Mouse (Mus musculus) naive thymus-derived CD4-positive, alpha-beta T cell, adult 2 months (primary cell): ENCODE measurements around the gene 4930579G24Rik.
A peak's percentile ranks its signal among the peaks of the same experiment; 100 is the strongest.

Experiments used
- DNase-seq: peaks from one replicate; pipeline ENCODE4 v3.0.0-alpha.2; 2011; ENCODE audit warnings: low read depth

Gene 4930579G24Rik

DNA sequence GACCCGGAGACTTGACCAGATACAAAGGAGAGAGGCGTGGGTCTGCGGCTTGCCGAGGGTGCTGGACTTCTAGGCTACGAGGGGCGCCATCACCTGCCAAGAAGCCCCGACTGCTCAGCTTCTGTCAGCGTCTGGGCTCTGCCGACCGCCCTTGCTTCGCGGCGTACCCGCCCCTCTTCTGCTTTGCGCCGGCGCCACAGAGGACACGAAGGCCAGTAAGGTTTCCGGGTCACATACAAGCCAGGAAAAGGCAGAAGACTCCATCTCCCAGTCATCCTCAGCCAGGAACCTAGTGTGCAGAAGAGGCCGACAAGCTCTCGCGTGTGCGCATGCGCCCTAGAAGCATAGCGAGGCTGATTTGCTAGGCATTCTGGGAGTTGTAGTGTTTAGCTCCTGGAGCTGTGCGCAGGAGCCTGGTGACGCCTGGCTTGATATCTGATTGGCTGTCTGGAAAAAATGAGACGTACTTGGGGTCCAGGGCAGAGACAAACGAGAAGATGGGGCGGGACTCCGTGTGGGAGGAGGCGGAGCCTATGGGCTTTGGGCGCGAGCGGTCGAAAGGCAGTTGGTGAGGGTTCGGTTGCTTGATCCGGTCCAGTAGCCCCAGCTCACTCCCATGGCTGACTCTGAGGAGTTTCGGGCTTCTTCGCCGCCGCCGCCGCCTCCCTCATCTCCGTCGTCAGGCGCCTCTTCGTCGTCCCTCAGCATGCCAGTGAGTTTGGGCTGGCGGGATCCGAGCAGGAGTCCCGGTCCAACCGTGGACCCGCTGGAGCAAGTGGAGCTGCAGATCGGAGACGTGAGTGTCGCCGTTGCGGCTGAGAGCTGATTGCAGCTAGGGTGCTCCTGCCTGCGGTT is at the start of gene 4930579G24Rik:
Gene 4930579G24Rik (plus strand): TSS at position 519 of the 855 bp plus-strand sequence.
- peak; percentile 99 for DNase-seq

- DNase-seq: no peak
Observed at GRCm38 (mm10) chr3:79579891-79580575, 48.8 kb upstream of the 4930579G24Rik start.

GRCm38 (mm10) chr3:79586804-79587203 is 42.1 kb upstream of the 4930579G24Rik start:
- peak; percentile 94 for DNase-seq

DNA sequence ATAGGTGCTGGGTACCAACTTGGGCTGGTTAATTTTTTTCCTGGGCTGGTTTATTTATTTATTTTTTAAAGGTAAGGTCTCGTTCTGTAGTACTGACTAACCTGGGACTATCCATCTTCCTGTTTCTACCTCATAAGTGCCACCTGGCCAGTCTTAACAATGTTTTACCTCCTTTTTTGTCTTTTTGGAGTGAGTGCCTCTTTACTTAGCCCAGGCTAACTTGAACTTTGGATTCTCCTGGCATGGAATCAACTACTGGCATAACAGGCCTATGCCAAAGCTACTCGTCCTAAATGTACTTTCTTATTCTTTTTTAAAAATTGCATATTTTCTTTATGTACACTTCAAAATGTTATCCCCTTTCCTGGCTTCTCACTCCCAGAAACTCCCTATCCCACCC is 39.2 kb upstream of the 4930579G24Rik start:
- no peak for DNase-seq

DNA sequence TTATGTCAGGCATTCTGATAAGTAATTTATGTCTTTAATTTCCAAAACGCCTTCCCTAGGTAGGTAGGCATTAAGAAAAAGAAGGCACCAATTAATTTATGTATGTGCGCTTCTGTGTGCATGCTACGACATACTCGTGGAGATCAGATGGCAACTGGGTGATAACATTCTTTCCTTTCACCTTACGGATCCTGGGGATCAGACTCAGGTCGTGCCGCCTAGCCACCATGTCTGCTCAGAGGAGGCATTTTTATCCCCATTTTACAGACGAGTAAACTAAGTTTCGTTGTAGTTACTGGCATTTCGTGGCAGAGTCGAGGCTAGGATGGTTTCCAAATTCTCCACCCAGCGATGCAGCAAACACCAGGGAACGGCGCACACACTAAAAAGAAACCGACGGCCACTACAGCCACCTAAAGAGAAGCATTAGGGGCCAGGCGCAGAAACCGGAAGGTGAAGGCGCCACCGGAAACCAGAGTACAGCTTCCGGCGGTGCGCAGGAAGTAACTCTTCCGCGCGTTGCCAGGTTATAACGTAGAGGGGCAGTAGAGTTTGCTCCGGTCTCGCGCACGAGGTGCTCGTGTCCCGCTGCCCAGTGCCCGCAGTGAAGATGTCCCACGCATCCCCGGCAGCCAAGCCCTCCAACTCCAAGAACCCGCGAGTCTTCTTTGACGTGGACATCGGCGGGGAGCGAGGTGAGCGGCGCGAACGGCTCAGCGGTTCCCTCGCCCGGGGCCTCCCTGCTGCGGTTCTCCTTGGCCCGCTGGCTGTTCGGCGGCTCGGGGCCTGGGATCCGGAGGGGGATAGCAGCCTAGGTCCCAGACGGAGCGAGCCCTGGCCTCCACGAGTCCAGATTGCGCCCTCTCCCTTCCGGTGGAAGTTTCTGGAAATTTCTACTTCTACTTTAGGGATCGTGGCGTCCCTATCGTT is 37.8 kb upstream of the 4930579G24Rik start, which contains the start of gene Ppid:
Gene Ppid (plus strand): TSS at position 480 of the 930 bp plus-strand sequence.
- peak; percentile 88 for DNase-seq

- DNase-seq: peak; percentile 30
Observed at GRCm38 (mm10) chr3:79591793-79592471, 36.9 kb upstream of the 4930579G24Rik start.

DNA sequence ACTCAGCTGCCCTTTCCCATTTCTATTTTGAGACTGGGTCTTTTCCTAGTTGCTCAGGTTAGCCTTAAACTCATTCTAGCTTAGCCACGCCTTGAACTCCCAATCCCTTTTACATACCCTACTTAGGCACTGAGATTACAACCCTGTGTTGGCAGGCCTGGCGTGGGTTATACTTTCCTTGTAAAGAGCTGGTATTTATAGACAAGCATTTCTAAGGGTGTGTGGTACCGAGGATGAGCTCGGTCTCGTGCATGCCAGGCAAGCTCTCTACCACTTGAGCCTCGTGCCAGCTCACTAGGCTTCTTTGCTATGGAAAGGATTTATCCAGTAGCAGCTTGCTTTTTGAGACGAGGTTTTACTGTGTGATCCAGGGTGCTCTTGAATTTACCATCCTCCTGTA is 33.4 kb upstream of the 4930579G24Rik start:
- DNase-seq: no peak

GRCm38 (mm10) chr3:79609886-79610285 is 19.0 kb upstream of the 4930579G24Rik start:
- DNase-seq: no peak

- DNase-seq: peak; percentile 57
Observed at GRCm38 (mm10) chr3:79627484-79628181, 1.2 kb upstream of the 4930579G24Rik start.

DNA sequence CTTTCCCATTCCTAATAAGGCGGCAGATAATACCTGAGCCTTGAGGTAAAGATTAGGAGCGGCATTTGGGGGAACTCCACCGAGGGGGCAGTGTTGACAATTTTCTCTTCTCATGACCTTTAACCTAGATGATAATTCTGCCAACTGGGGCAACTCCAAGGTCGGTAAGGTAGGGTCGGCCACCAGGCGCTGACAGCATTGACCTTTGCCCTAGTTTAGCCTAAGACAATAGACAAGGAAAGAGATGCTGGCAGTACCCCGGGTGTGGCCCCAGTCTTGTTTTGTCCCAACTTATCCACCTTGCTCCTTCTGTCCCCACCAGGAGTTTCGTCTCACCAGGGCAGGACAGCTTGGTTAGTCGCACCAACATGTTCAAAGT is 708 bp upstream of the 4930579G24Rik start:
- no peak for DNase-seq

DNA sequence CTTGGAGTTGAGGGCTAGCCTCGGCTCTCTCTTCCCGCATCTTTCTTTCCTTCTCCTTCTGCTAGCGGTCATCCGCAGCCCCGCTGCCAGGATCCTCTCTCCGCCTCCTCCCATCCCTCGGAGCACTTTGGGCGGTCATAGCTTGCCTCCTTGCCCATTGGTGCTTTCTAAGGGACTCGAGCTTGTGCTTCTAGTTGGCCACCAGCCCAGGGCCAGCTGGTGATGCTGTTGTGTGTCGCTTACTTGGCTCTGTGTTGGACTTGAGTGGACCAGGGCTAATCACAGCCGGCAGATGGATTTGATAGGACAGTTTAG is 494 bp downstream of the 4930579G24Rik start, which contains the start of gene Etfdh:
Gene Etfdh (minus strand): TSS at position 85 of the 315 bp plus-strand sequence.
- DNase-seq: no peak

- DNase-seq: no peak
Observed at GRCm38 (mm10) chr3:79652129-79652528, 23.2 kb downstream of the 4930579G24Rik start.

- DNase-seq: no peak
Observed at GRCm38 (mm10) chr3:79656682-79657081, 27.8 kb downstream of the 4930579G24Rik start.

DNA sequence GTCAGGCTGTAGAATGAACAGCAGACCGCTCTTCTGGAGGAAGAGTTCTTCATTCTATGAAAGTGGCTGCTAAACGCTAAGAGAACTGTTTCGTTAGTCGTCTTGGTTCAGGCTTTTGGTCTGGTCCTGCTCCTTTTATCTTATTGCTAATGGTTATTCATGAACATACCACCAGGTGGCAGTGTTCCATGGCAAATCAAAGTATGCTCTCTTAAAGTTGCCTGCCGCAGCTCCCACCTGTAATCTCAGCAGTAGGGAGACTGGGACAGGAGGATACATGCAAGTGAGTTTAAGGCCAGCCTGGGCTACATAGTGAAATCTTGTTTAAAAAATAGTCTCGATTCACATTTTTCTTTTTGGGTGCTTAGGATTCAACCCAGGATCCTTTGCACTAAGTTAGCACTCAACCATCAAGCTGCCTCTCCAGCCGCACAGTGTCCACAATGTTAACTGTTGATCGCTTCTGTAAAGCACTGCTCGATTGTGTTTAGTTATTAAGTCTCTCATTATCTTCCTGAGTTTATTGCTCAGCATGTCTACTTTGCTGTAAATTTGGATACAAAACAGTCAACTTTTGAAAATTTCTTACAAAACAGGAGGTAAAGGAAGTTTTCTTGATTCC is 36.0 kb downstream of the 4930579G24Rik start:
- peak; percentile 76 for DNase-seq

GRCm38 (mm10) chr3:79670556-79670955 is 41.7 kb downstream of the 4930579G24Rik start:
- DNase-seq: no peak

DNA sequence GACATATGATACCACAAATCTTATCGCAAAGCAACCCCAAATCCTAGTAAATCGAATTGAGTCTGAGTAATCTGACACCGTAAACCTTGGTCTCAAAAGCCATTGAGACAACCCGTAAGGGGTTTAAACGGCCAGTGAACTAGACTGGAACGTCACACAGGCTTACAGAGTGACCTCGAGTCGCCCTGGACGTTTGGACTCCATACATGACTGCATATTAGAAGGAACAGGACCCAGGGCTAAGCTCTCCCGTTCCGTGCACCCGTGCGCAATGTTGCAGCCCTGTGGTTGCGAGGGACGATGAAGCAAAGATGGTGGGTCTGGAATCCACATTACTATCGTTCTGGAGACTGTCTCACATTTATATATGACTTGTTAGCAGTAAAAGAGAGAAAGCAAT is 43.3 kb downstream of the 4930579G24Rik start:
- DNase-seq: no peak

- DNase-seq: peak; percentile 61
Observed at GRCm38 (mm10) chr3:79673082-79673481, 44.2 kb downstream of the 4930579G24Rik start.

DNA sequence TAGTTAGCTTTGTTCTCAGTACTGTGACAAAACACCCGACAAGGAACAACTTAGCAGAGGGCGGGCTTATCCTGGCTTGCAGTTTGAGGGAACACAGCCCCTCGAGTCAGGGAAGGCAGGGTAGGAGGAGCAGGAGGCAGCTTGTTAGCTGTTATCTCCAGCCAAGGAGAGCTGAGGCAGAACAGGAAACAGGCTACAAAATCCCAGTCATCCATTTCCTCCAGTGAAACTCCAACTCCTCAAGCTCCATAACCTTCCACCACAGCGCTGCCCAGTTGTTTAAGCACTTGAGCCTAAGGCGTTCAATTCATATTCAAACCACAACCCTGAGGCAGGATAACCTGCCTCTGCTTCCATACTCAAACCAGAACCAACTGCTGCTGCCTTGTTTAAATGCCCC is 45.8 kb downstream of the 4930579G24Rik start:
- no peak for DNase-seq

DNA sequence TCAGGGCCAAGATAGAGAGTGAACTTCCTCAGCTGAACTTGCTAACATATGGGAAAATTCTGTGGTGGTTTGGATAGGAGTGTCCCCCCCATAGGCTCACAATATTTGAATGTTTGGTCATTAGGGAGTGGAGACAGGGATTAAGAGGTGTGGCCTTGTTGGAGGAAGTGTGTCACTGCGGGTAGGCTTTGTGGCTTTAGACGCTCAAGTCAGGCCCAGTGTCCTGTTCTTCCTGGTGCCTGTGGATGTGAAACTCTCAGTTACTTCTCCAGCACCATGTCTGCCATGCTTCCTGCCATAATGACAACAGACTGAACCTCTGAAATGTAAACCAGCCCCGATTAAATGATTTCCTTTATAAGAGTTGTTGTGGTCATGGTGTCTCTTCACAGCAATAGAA is 47.5 kb downstream of the 4930579G24Rik start:
- DNase-seq: no peak
